8 mouse cellular contexts compared by ENCODE assay signal in genomic region chr4:118269999-118270398, GRCm38 (mm10). TPM values are rescaled to one million over a fixed set of nuclear protein-coding genes. Genes with fewer than 3 reads are reported as not detected.
DNase-seq lines count a peak whose midpoint lies in the region; ATAC-seq lines count a peak whose summit lies in the region.

No protein-coding gene starts in this region.

- H3K27ac ChIP-seq in forebrain, embryonic 16.5 days (ENCODE audit: low read length): no peak overlapping the region
- H3K27ac ChIP-seq in forebrain, embryonic 15.5 days (replicated peaks): no peak overlapping the region
- peak overlapping the region; percentile 62; the same call in 1 of the 2 replicates for H3K27ac ChIP-seq in kidney, embryonic 14.5 days (ENCODE audit: low read depth, low read length)

- no peak overlapping the region for H3K4me3 ChIP-seq in forebrain, embryonic 16.5 days (replicated peaks; ENCODE audit: low read length)
- H3K4me3 ChIP-seq in forebrain, embryonic 15.5 days: no peak overlapping the region
- H3K4me3 ChIP-seq in kidney, embryonic 14.5 days (ENCODE audit: low read length): no peak overlapping the region

- peaks cover 6% of the 10 kb centered on the region; the same call in 1 of the 2 replicates for H3K36me3 ChIP-seq in forebrain, embryonic 16.5 days (ENCODE audit: control insufficient read depth, insufficient read depth)
- H3K36me3 ChIP-seq in forebrain, embryonic 15.5 days: peaks cover 25% of the 10 kb centered on the region
- H3K36me3 ChIP-seq in kidney, embryonic 14.5 days (ENCODE audit: control insufficient read depth, insufficient read depth, low read length): peaks cover 50% of the 10 kb centered on the region

- no peak overlapping the region for H3K4me2 ChIP-seq in forebrain, embryonic 16.5 days (ENCODE audit: low read length)
- no peak overlapping the region for H3K4me2 ChIP-seq in forebrain, embryonic 15.5 days (replicated peaks)
- H3K4me2 ChIP-seq in kidney, embryonic 14.5 days (replicated peaks; ENCODE audit: low read depth, low read length): no peak overlapping the region

- peaks cover 40% of the 10 kb centered on the region for H3K4me1 ChIP-seq in forebrain, embryonic 16.5 days (replicated peaks; ENCODE audit: control insufficient read depth, insufficient read depth, low read length)
- H3K4me1 ChIP-seq in forebrain, embryonic 15.5 days: peaks cover 43% of the 10 kb centered on the region
- peaks cover 66% of the 10 kb centered on the region for H3K4me1 ChIP-seq in kidney, embryonic 14.5 days (ENCODE audit: control insufficient read depth, insufficient read depth, low read length)

- H3K9me3 ChIP-seq in forebrain, embryonic 16.5 days (ENCODE audit: control insufficient read depth, low read length): peaks cover 3% of the 10 kb centered on the region; the same call in 1 of the 2 replicates
- H3K9me3 ChIP-seq in forebrain, embryonic 15.5 days: no peaks in the 10 kb centered on the region
- H3K9me3 ChIP-seq in kidney, embryonic 14.5 days (ENCODE audit: control insufficient read depth, low read length): peaks cover 4% of the 10 kb centered on the region; the same call in 1 of the 2 replicates

- no peaks in the 10 kb centered on the region for H3K27me3 ChIP-seq in forebrain, embryonic 16.5 days (replicated peaks; ENCODE audit: control insufficient read depth, insufficient read depth, low read length)
- H3K27me3 ChIP-seq in forebrain, embryonic 15.5 days: no peaks in the 10 kb centered on the region
- no peaks in the 10 kb centered on the region for H3K27me3 ChIP-seq in kidney, embryonic 14.5 days (ENCODE audit: control insufficient read depth, insufficient read depth, low read length)

- ATAC-seq in forebrain, embryonic 16.5 days: 0 out of 2 replicates have a peak, but pooled peaks have one; percentile 11
- no peak for ATAC-seq in forebrain, embryonic 15.5 days (replicated peaks)
- peak; percentile 4; the same call in 1 of the 2 replicates for ATAC-seq in kidney, embryonic 14.5 days (ENCODE audit: low FRiP score, low TSS enrichment)
- ATAC-seq in erythroblast, adult 5-6 weeks (replicated peaks; ENCODE audit: low FRiP score, poor library complexity, severe bottlenecking): no peak

- WGBS in forebrain, embryonic 16.5 days: 43% methylated on average over 6 of the region's 6 CpGs
- 38% methylated on average over 6 of the region's 6 CpGs for WGBS in forebrain, embryonic 15.5 days
- 53% methylated on average over 6 of the region's 6 CpGs for whole genome bisulfite sequencing in kidney, embryonic 14.5 days

- no peak overlapping the region for H3K9ac ChIP-seq in forebrain, embryonic 16.5 days (replicated peaks; ENCODE audit: low read depth, low read length)
- H3K9ac ChIP-seq in forebrain, embryonic 15.5 days (replicated peaks): no peak overlapping the region
- no peak overlapping the region for H3K9ac ChIP-seq in kidney, embryonic 14.5 days (ENCODE audit: low read depth, low read length)

- DNase-seq in urinary bladder, postnatal 25 days (ENCODE audit: low spot score): peak; percentile 51
- DNase-seq in urinary bladder, postnatal 36 days (ENCODE audit: low spot score in 2 of 2): no peak
- peak; percentile 57 for DNase-seq in ovary, postnatal 14 days (ENCODE audit: low spot score)
- DNase-seq in B cell, adult 2 months: no peak

RNA-seq across cellular contexts. Expression of gene Ptprf, which starts 21.2 kb away (rescaled TPM):
- polyA plus RNA-seq in forebrain, embryonic 16.5 days (2015; fragmentation: Nextera tagmentation; extraction: Ambion mirVana): 77.0 and 81.6 TPM in 2 replicates
- polyA plus RNA-seq in forebrain, embryonic 15.5 days (2015; fragmentation: Nextera tagmentation; extraction: Ambion mirVana): 75.9 and 76.1 TPM in 2 replicates
- 53.3 and 68.1 TPM in 2 replicates for polyA plus RNA-seq in kidney, embryonic 14.5 days (2014; fragmentation: Nextera tagmentation; extraction: Ambion mirVana)
- not detected in 2 replicates for total RNA-seq in erythroblast, adult 5-6 weeks (2015; ENCODE audit: low replicate concordance)
- not detected in 2 replicates for total RNA-seq in erythroblast, adult 5-6 weeks (2017; ENCODE audit: low replicate concordance)

Comparison
In these comparisons a context has a peak if more than half of its experiments do, and no peak if none do; other contexts are left out.
1. ATAC-seq: peak in forebrain, embryonic 16.5 days (single experiment) and kidney, embryonic 14.5 days (single experiment); none in forebrain, embryonic 15.5 days (single experiment) and erythroblast, adult 5-6 weeks (single experiment).
2. DNase-seq: peak in urinary bladder, postnatal 25 days (single experiment) and ovary, postnatal 14 days (single experiment); none in urinary bladder, postnatal 36 days (0 of 2) and B cell, adult 2 months (0 of 2).